Mouse (Mus musculus) c-Kit-positive CD71-negative TER-119-negative erythroid progenitor cells, embryonic 14.5 days (primary cell): ENCODE results near the gene Spryd4.
"Not testable (repeated sequence)": the region's sequence is repeated elsewhere in the genome, so short reads cannot be mapped to it uniquely, and the experiment has no call there.

Source experiments
- DNase-seq: peaks from one replicate; pipeline ENCODE4 v3.0.0-alpha.2; 2013; ENCODE audit warnings: low read depth

Spryd4 gene

GRCm38 (mm10) chr10:128225538-128225937 is 13.9 kb upstream of the Spryd4 start, which contains the start of gene Mip:
Gene Mip (plus strand): TSS chr10:128225838.
- no peak for DNase-seq

GRCm38 (mm10) chr10:128225064-128225463 is 13.5 kb upstream of the Spryd4 start:
- DNase-seq: no peak

- no peak for DNase-seq
Measured at GRCm38 (mm10) chr10:128221533-128222286, 10.1 kb upstream of the Spryd4 start.

GRCm38 (mm10) chr10:128218387-128219117 is 6.9 kb upstream of the Spryd4 start:
- DNase-seq: no peak

GRCm38 (mm10) chr10:128214981-128215380 is 3.4 kb upstream of the Spryd4 start:
- no peak for DNase-seq

GRCm38 (mm10) chr10:128214112-128214511 is 2.5 kb upstream of the Spryd4 start:
- DNase-seq: not testable (repeated sequence)

GRCm38 (mm10) chr10:128212871-128213323 is 1.3 kb upstream of the Spryd4 start:
- DNase-seq: peak; percentile 69

- no peak for DNase-seq
Measured at GRCm38 (mm10) chr10:128212148-128212547, 541 bp upstream of the Spryd4 start.

GRCm38 (mm10) chr10:128210954-128211353 is 653 bp downstream of the Spryd4 start:
- DNase-seq: no peak

- no peak for DNase-seq
Measured at GRCm38 (mm10) chr10:128210131-128210530, 1.5 kb downstream of the Spryd4 start.

GRCm38 (mm10) chr10:128209311-128210009 is 2.1 kb downstream of the Spryd4 start:
- no peak for DNase-seq

- no peak for DNase-seq
Measured at GRCm38 (mm10) chr10:128208326-128208725, 3.3 kb downstream of the Spryd4 start.

GRCm38 (mm10) chr10:128204941-128205340 is 6.7 kb downstream of the Spryd4 start:
- DNase-seq: no peak

- DNase-seq: no peak
Measured at GRCm38 (mm10) chr10:128201856-128202255, 9.8 kb downstream of the Spryd4 start.

- no peak for DNase-seq
Measured at GRCm38 (mm10) chr10:128194551-128195461, 16.8 kb downstream of the Spryd4 start.

GRCm38 (mm10) chr10:128194024-128194550 is 17.5 kb downstream of the Spryd4 start, which contains the start of gene Gls2:
Gene Gls2 (plus strand): TSS chr10:128194457.
- DNase-seq: peak; percentile 96

- no peak for DNase-seq
Measured at GRCm38 (mm10) chr10:128193113-128193512, 18.5 kb downstream of the Spryd4 start.

- DNase-seq: not testable (repeated sequence)
Measured at GRCm38 (mm10) chr10:128192030-128192766, 19.4 kb downstream of the Spryd4 start.

GRCm38 (mm10) chr10:128191472-128191871 is 20.1 kb downstream of the Spryd4 start:
- no peak for DNase-seq

GRCm38 (mm10) chr10:128188242-128188877 is 23.2 kb downstream of the Spryd4 start:
- peak; percentile 81 for DNase-seq
